Mouse (Mus musculus): ENCODE measurements at regions not wholly inside any gene's neighbourhood (a gene's known extent, or its start where the extent isn't known, plus 50 kb on each side); places are given as distances from the start of the nearest gene placed in this dataset.

DNA sequence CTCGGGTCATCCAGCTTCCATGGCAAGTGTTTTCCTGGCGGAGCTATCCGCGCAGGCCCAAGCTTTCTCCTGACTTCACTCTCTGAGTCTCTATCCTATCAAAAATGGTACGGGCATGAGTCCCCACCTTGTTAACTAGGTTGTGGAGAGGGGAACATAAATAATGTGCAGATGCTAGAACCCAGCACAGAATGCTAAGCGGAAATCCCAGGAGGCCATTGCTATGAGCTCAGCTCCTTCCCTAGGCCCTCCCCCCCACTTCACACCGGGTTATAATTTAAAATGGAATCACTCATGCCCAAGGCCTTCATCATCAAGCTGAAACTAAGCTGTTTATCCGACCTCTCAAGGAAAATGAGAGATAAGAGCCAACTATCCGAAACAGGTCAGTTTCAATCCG is 60.4 kb upstream of the Cd83 start:
- DNase-seq, result no peak

DNA sequence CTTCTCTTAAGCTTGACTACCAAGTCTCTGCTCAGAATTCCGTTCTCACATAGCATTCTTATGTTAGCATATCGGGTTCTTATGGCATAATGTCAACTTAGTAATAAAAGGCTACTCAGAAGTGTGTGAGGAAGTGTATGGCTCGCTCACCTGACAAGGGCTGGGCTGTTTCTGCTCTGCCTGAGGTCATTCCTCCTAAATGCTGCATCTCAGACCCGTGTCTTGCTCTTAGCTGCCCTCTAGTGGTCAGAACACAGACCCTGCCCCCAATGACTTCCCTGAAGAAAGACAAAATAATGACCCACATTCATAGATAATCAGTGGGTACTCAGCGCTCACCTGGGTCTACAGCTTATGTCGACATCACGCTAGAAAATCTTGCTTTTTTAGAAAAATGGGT is 58.9 kb upstream of the Cd83 start:
- DNase-seq, result peak; percentile 59

DNA sequence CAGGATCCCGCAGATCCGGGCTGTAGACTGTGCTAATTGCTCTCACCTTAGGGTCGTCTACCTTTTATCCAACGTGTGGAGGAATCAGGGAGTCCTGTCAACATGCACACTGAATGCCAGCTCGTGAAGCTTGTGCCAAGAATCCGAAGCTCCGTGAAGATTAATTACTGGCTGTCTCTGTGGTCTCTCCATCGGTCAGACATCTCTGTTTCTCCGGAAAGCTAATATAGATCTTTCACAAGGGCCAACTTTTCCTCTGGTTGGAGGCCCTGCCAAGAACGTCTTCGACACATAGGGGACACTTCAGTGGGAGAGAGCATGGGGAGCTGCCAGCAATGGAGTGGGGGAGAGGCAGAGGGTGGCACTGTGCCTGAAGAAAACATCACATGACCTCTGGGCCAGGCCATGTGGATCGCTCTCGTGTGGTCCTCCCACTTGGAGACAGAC is 57.7 kb upstream of the Cd83 start:
- DNase-seq, result no peak

DNA sequence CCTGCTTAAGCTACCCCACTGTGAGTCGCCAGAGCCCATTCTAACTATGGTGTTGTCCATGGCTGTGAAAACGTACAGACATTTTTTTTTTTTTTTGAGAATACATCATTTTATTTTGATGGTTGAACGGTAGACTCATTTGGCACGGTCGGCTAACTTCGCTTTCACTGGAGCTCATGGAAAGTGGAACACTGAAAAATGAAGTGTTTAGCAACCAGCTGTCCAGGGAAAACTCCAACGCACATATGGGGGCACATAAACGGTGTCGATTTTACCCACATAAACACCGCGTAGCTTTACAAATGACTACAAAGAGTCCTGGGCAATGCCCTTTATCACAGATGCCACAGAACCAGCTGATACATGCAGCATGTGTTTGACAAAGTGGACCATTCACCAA is 55.0 kb upstream of the Cd83 start:
- no peak for DNase-seq

DNA sequence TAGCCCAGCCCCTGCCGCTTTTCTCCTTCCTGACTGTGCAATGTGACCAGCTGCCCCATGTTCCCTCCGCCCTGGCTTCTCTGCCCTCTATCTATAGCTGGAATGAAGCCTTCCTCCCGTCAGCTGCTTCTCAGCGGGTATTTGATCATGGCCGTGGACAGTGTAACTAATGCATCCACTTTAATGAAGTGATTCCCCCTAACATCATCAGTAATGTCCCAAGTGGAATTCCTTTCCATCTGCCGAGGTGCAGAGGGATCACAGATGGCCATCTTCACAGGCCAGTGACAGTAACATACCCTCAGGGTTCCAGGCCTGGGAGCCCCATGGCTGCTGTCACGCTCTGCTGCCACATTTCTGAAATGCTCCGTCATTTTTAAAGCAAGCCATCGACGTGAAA is 51.5 kb upstream of the Cd83 start:
- DNase-seq, result no peak

DNA sequence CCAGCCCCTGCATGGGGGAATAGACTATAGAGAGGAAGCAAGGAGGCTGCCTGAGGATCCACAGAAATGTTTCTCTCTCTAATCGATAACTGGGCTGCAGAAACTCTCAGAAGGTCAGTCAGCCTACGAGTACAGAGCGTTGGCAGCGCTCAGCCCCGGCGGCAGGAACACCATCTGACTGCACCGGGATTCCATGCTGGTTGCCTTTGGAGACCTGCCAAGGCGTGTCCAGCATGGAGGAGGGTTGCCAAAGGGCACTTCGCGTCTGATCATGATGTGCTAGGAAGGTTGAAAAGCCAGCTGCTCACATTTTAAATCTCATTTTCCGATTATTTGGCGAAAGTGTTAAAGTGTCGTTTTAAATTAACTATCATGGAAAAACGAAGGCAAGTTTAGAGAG is 49.9 kb upstream of the Cd83 start:
- DNase-seq, result peak; percentile 68
